Mouse (Mus musculus): ENCODE results near the gene Ggnbp2.

DNA sequence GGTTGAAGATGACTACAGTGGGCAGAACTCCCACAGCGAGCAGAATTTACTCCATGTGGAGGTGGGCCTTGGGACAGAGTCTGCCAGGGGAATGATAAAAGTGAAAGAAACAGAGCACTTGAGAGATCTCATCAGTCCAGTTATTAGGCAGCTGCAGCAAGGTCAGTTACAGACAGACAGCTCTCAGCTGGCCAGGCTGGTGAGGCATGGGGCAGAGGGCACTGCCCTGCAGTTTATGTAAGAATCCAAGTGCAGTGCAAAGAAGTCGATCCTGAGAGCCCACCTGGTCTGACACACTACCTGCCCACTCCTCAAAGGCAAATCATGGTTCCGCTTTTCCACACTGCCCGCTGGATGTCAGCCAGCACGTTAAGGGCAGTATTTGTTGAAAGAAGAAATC lies 15.6 kb upstream of the Ggnbp2 start:
- TF ChIP-seq CTCF (IDR thresholded peaks at IDR 0.05; ENCODE audit: insufficient read depth, low read length) (no peak), POLR2A (IDR thresholded peaks at IDR 0.05; ENCODE audit: borderline replicate concordance, extremely low read depth, low read depth, low read length) (no peak)
